Mouse (Mus musculus): Measurements from ENCODE around the gene Ccin.

GRCm38 (mm10) chr4:44024241-44024640 is 41.0 kb downstream of the Ccin start:
- TF ChIP-seq POLR2A (IDR thresholded peaks at IDR 0.05; ENCODE audit: borderline replicate concordance, control insufficient read depth, low read depth, low read length) (no peak), CTCF (IDR thresholded peaks at IDR 0.05; ENCODE audit: control insufficient read depth, insufficient read depth, low read length) (no peak)
